Mouse (Mus musculus) stomach, postnatal 0 days (tissue): ENCODE results near the gene Aldh18a1.

Experiments used
- CTCF ChIP-seq: IDR thresholded peaks from 2 replicates; pipeline ENCODE4 v1.5.1; 2016; ENCODE audit warnings: antibody characterized with exemption, low read depth, mild to moderate bottlenecking, moderate library complexity
- EP300 ChIP-seq: optimal IDR thresholded peaks from 2 replicates; pipeline ENCODE3; 2016; ENCODE audit warnings: antibody characterized with exemption

DNA sequence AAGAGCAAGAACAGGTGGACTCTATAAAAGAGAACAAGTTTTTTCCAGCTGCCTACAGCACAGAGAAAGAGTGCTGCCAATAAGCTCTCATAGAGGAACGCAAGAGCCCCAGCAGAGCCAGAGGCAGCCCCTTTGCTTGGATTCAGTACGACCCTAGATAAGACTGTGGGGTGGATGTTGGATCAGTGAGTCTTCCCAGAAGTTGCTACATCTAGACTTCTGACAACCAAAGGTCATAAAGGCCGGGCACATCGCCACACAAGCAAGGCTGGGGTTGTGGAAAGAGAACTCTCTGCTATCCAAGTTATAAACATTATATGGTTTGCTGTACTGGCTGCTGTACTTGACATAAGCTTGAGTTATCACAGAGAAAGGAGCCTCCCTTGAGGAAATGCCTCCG lies 67.9 kb downstream of the Aldh18a1 start:
- TF ChIP-seq CTCF = no peak
- no peak for TF ChIP-seq EP300
